Mouse (Mus musculus) hindbrain, embryonic 14.5 days (tissue): ENCODE measurements around the gene Cap2. TPM values are rescaled to one million over a fixed set of nuclear protein-coding genes. Genes with fewer than 3 reads are reported as not detected.

Source experiments
- ATAC-seq: fragments of 200-750 bp; cut with Nextera tagmentation; 2 replicates; pipeline ENCODE4 v1.8.0; 2017; ENCODE audit warnings: moderate number of reproducible peaks, mild to moderate bottlenecking, moderate TSS enrichment, moderate library complexity; ENCODE audit not compliant: low FRiP score
- DNase-seq: peaks from one replicate; pipeline ENCODE4 v3.0.0-alpha.2; 2015; ENCODE audit warnings: low spot score
- H3K27ac ChIP-seq: fragments of 300-500 bp; sonication (generic); 2 replicates; pipeline ENCODE4 v1.5.1; 2014; ENCODE audit warnings: mild to moderate bottlenecking, moderate library complexity
- H3K27me3 ChIP-seq: fragments of 300-500 bp; sonication (generic); 2 replicates; pipeline ENCODE4 v1.6.1; 2014; ENCODE audit warnings: mild to moderate bottlenecking, low read length, mixed read lengths; ENCODE audit not compliant: control insufficient read depth, insufficient read depth
- H3K36me3 ChIP-seq: fragments of 300-500 bp; sonication (generic); replicated peaks from 2 replicates; pipeline ENCODE4 v1.6.1; 2014; ENCODE audit not compliant: control insufficient read depth, insufficient read depth
- H3K4me1 ChIP-seq: fragments of 300-500 bp; sonication (generic); replicated peaks from 2 replicates; pipeline ENCODE4 v1.6.1; 2014; ENCODE audit warnings: antibody characterized with exemption, low read length, mixed read lengths; ENCODE audit not compliant: control insufficient read depth, insufficient read depth
- H3K4me2 ChIP-seq: fragments of 300-500 bp; sonication (generic); replicated peaks from 2 replicates; pipeline ENCODE4 v1.6.1; 2014; ENCODE audit warnings: mild to moderate bottlenecking, moderate library complexity
- H3K4me3 ChIP-seq: fragments of 300-500 bp; sonication (generic); replicated peaks from 2 replicates; pipeline ENCODE4 v1.5.1; 2014; ENCODE audit warnings: mild to moderate bottlenecking, low read length
- H3K9ac ChIP-seq: fragments of 300-500 bp; sonication (generic); 2 replicates; pipeline ENCODE4 v1.6.1; 2014
- H3K9me3 ChIP-seq: fragments of 300-500 bp; sonication (generic); 2 replicates; pipeline ENCODE4 v1.6.1; 2016; ENCODE audit warnings: low read length; ENCODE audit not compliant: control insufficient read depth
- WGBS: fragments of 180-500 bp; shearing (Covaris S2); extraction: QIAGEN DNeasy Blood & Tissue Kit; methylation state at CpG from one replicate; pipeline ENCODE4 v1.1.7; 2014; 5-methylcytosine and 5-hydroxymethylcytosine counted together
- polyA plus RNA-seq: library from polyadenylated mRNA; unstranded; fragments of >200 nt; fragmentation: Nextera tagmentation; extraction: Ambion mirVana; gene quantifications from 2 replicates; pipeline ENCODE4 v1.2.1, GENCODE M21; 2014

Cap2 gene
- polyA plus RNA-seq, 1 experiment from 2014 or later = 7.3 TPM

GRCm38 (mm10) chr13:46674601-46675000, 173.0 kb downstream of the Cap2 start:
- DNase-seq (no peak), ATAC-seq (no peak)
- WGBS = 83% methylated on average over 2 of the region's 2 CpGs
- Histone ChIP-seq H3K4me1 (peaks cover 11% of the 10 kb centered on the region), H3K4me3 (no peak overlapping the region), H3K27ac (no peak overlapping the region), H3K9me3 (no peaks in the 10 kb centered on the region), H3K9ac (no peak overlapping the region), H3K4me2 (no peak overlapping the region), H3K27me3 (no peaks in the 10 kb centered on the region), H3K36me3 (peaks cover 72% of the 10 kb centered on the region)

- H3K9me3 ChIP-seq = no peaks in the 10 kb centered on the region
- WGBS = 90% methylated on average over 4 of the region's 4 CpGs
- H3K4me1 ChIP-seq = no peaks in the 10 kb centered on the region
- no peak for ATAC-seq
- H3K27ac ChIP-seq = no peak overlapping the region
- no peak overlapping the region for H3K9ac ChIP-seq
- H3K4me3 ChIP-seq = no peak overlapping the region
- H3K27me3 ChIP-seq = no peaks in the 10 kb centered on the region
- DNase-seq = no peak
- H3K4me2 ChIP-seq = no peak overlapping the region
- peaks cover 78% of the 10 kb centered on the region for H3K36me3 ChIP-seq
These were observed 176.1 kb downstream of the Cap2 start for GRCm38 (mm10) chr13:46677721-46678120.

GRCm38 (mm10) chr13:46682921-46683320, 181.3 kb downstream of the Cap2 start:
- no peak overlapping the region for H3K4me3 ChIP-seq
- ATAC-seq (no peak), DNase-seq (no peak)
- 86% methylated on average over 2 of the region's 2 CpGs for WGBS
- H3K9me3 ChIP-seq = no peaks in the 10 kb centered on the region
- no peaks in the 10 kb centered on the region for H3K27me3 ChIP-seq
- H3K4me2 ChIP-seq = no peak overlapping the region
- H3K36me3 ChIP-seq = peaks cover 88% of the 10 kb centered on the region
- H3K4me1 ChIP-seq = no peaks in the 10 kb centered on the region
- H3K27ac ChIP-seq = no peak overlapping the region
- H3K9ac ChIP-seq = no peak overlapping the region

- Histone ChIP-seq H3K4me3 (no peak overlapping the region), H3K27ac (no peak overlapping the region), H3K27me3 (no peaks in the 10 kb centered on the region), H3K4me1 (no peaks in the 10 kb centered on the region), H3K36me3 (peaks cover 86% of the 10 kb centered on the region), H3K9ac (no peak overlapping the region), H3K9me3 (no peaks in the 10 kb centered on the region), H3K4me2 (no peak overlapping the region)
- 98% methylated on average over 1 of the region's 1 CpGs for WGBS
- ATAC-seq = no peak
- no peak for DNase-seq
These were observed 181.7 kb downstream of the Cap2 start for GRCm38 (mm10) chr13:46683370-46683769.

- Histone ChIP-seq H3K36me3 (peaks cover 63% of the 10 kb centered on the region), H3K9ac (no peak overlapping the region), H3K27me3 (no peaks in the 10 kb centered on the region), H3K27ac (no peak overlapping the region), H3K4me3 (no peak overlapping the region), H3K4me2 (no peak overlapping the region), H3K9me3 (no peaks in the 10 kb centered on the region), H3K4me1 (no peaks in the 10 kb centered on the region)
- WGBS = 89% methylated on average over 4 of the region's 4 CpGs
- ATAC-seq = no peak
- no peak for DNase-seq
These were observed 189.1 kb downstream of the Cap2 start for GRCm38 (mm10) chr13:46690559-46691241.

- WGBS = 68% methylated on average over 1 of the region's 1 CpGs
- H3K36me3 ChIP-seq = peaks cover 44% of the 10 kb centered on the region
- DNase-seq (no peak), ATAC-seq (no peak)
- no peaks in the 10 kb centered on the region for H3K9me3 ChIP-seq
- H3K27ac ChIP-seq = no peak overlapping the region
- H3K4me3 ChIP-seq = no peak overlapping the region
- no peak overlapping the region for H3K9ac ChIP-seq
- H3K4me1 ChIP-seq = no peaks in the 10 kb centered on the region
- no peaks in the 10 kb centered on the region for H3K27me3 ChIP-seq
- H3K4me2 ChIP-seq = no peak overlapping the region
These were observed 193.8 kb downstream of the Cap2 start for GRCm38 (mm10) chr13:46695296-46695908.

GRCm38 (mm10) chr13:46695932-46696331, 194.3 kb downstream of the Cap2 start:
- Histone ChIP-seq H3K9me3 (no peaks in the 10 kb centered on the region), H3K27me3 (no peaks in the 10 kb centered on the region), H3K4me2 (no peak overlapping the region), H3K4me3 (no peak overlapping the region), H3K4me1 (no peaks in the 10 kb centered on the region), H3K9ac (no peak overlapping the region), H3K36me3 (peaks cover 47% of the 10 kb centered on the region), H3K27ac (no peak overlapping the region)
- no peak for DNase-seq
- ATAC-seq = no peak
- whole genome bisulfite sequencing = 92% methylated on average over 1 of the region's 1 CpGs

- Histone ChIP-seq H3K4me3 (no peak overlapping the region), H3K27me3 (no peaks in the 10 kb centered on the region), H3K9ac (no peak overlapping the region), H3K27ac (no peak overlapping the region), H3K4me1 (no peaks in the 10 kb centered on the region), H3K9me3 (no peaks in the 10 kb centered on the region), H3K4me2 (no peak overlapping the region), H3K36me3 (peaks cover 54% of the 10 kb centered on the region)
- WGBS = 92% methylated on average over 2 of the region's 2 CpGs
- no peak for DNase-seq
- no peak for ATAC-seq
These were observed 195.1 kb downstream of the Cap2 start for GRCm38 (mm10) chr13:46696788-46697187.

GRCm38 (mm10) chr13:46699372-46699771, 197.7 kb downstream of the Cap2 start:
- no peak overlapping the region for H3K4me3 ChIP-seq
- no peaks in the 10 kb centered on the region for H3K27me3 ChIP-seq
- H3K27ac ChIP-seq = no peak overlapping the region
- H3K36me3 ChIP-seq = peaks cover 42% of the 10 kb centered on the region
- H3K4me1 ChIP-seq = no peaks in the 10 kb centered on the region
- H3K9me3 ChIP-seq = no peaks in the 10 kb centered on the region
- H3K9ac ChIP-seq = no peak overlapping the region
- H3K4me2 ChIP-seq = no peak overlapping the region
- 95% methylated on average over 1 of the region's 1 CpGs for WGBS
- ATAC-seq (no peak), DNase-seq (no peak)
